Mouse (Mus musculus) heart, postnatal 0 days (tissue): ENCODE results near the gene Serping1. TPM values are rescaled to one million over a fixed set of nuclear protein-coding genes. Genes with fewer than 3 reads are reported as not detected.
"Not testable (repeated sequence)": the region's sequence is repeated elsewhere in the genome, so short reads cannot be mapped to it uniquely, and the experiment has no call there.

Experiments used
- ATAC-seq: fragments of 200-750 bp; cut with Nextera tagmentation; 2 replicates; pipeline ENCODE4 v1.8.0; 2017; ENCODE audit warnings: low read depth, moderate number of reproducible peaks, moderate library complexity; ENCODE audit not compliant: insufficient read depth
- DNase-seq: peaks from one replicate; pipeline ENCODE4 v3.0.0-alpha.2; 2016; ENCODE audit warnings: low spot score
- H3K27ac ChIP-seq: fragments of 300-500 bp; sonication (generic); 2 replicates; pipeline ENCODE4 v1.5.1; 2014; ENCODE audit warnings: low read depth, mild to moderate bottlenecking
- H3K27me3 ChIP-seq: fragments of 300-500 bp; sonication (generic); 2 replicates; pipeline ENCODE4 v1.6.1; 2014; ENCODE audit warnings: low read length, mixed read lengths; ENCODE audit not compliant: control insufficient read depth, insufficient read depth
- H3K36me3 ChIP-seq: fragments of 300-500 bp; sonication (generic); replicated peaks from 2 replicates; pipeline ENCODE4 v1.6.1; 2014; ENCODE audit warnings: low read length, mixed read lengths; ENCODE audit not compliant: control insufficient read depth, insufficient read depth
- H3K4me1 ChIP-seq: fragments of 300-500 bp; sonication (generic); 2 replicates; pipeline ENCODE4 v1.6.1; 2014; ENCODE audit warnings: antibody characterized with exemption; ENCODE audit not compliant: control insufficient read depth, insufficient read depth
- H3K4me2 ChIP-seq: fragments of 300-500 bp; sonication (generic); 2 replicates; pipeline ENCODE4 v1.6.1; 2014; ENCODE audit warnings: low read depth, mild to moderate bottlenecking, low read length, moderate library complexity
- H3K4me3 ChIP-seq: fragments of 300-500 bp; sonication (generic); 2 replicates; pipeline ENCODE4 v1.5.1; 2014; ENCODE audit warnings: low read depth, low read length
- H3K9ac ChIP-seq: fragments of 300-500 bp; sonication (generic); replicated peaks from 2 replicates; pipeline ENCODE4 v1.6.1; 2014; ENCODE audit warnings: low read depth, low read length, mixed read lengths
- H3K9me3 ChIP-seq: fragments of 300-500 bp; sonication (generic); replicated peaks from 2 replicates; pipeline ENCODE4 v1.6.1; 2016; ENCODE audit warnings: low read length; ENCODE audit not compliant: control insufficient read depth
- CTCF ChIP-seq: IDR thresholded peaks from 2 replicates; pipeline ENCODE4 v1.5.1; 2016; ENCODE audit warnings: antibody characterized with exemption, control low read depth, low read depth
- EP300 ChIP-seq: IDR thresholded peaks from 2 replicates; pipeline ENCODE4 v1.6.1; 2016; ENCODE audit warnings: antibody characterized with exemption, low read depth
- WGBS: fragments of 180-500 bp; shearing (Covaris S2); extraction: QIAGEN DNeasy Blood & Tissue Kit; methylation state at CpG from one replicate; pipeline ENCODE4 v1.1.7; 2014; 5-methylcytosine and 5-hydroxymethylcytosine counted together
- polyA plus RNA-seq: library from polyadenylated mRNA; unstranded; fragments of >200 nt; fragmentation: Nextera tagmentation; extraction: Ambion mirVana; gene quantifications from 2 replicates; pipeline ENCODE4 v1.2.1, GENCODE M21; 2015
- total RNA-seq: library from RNA; depleted of rRNA; stranded (reverse); fragments of >200 nt; gene quantifications from 2 replicates; pipeline ENCODE4 v1.2.3, GENCODE M21; 2014; ENCODE audit warnings: low replicate concordance

The Serping1 gene
- total and polyA plus RNA-seq, 2 experiments from 2014 or later, result 31.2 to 37.1 TPM

DNA sequence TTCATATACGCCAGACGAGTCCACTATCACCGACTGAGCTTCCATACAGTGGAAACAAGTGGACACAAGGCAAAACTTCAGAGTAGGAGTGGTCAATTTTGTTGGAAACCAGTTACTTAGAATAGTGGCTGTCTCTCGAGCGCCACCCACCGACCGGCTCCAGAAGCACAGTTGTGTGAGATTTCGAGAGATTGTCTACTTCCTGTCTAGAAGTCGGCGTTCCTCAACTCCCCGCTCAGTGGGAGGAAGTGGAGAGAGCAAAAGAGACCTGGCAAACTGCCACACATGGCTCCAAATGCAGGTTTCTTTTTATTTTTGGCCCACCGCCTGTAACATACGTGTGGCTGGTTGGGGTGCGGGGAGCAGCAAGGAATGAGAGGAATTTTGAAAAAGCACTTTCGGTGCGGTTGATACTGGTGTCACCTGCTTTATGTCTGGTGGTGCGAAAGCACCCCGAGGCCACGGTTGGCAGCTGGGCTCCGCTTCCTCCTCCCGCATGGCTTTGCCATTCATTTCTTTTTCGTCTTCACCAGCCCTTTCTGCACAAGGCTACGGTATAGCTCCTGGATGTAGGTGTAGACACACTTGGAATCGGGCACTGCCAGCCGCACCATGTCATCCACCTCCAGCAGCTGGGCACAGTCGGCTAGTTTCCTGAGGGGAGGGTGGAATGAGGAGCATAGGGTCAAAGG, 35.8 kb upstream of the Serping1 start:
- H3K9me3 ChIP-seq, result no peaks in the 10 kb centered on the region
- DNase-seq, result peak; percentile 91
- H3K9ac ChIP-seq, result peak overlapping the region; percentile 16; the same call in 1 of the 2 replicates
- H3K27me3 ChIP-seq, result no peaks in the 10 kb centered on the region
- peaks cover 5% of the 10 kb centered on the region; the same call in 1 of the 2 replicates for H3K4me1 ChIP-seq
- 0 out of 2 replicates have a peak, but pooled peaks cover 5% of the 10 kb centered on the region for H3K36me3 ChIP-seq
- no peak for TF ChIP-seq EP300
- TF ChIP-seq CTCF, result peak; percentile 81
- peak overlapping the region; percentile 41 for H3K4me3 ChIP-seq
- peak overlapping the region; percentile 56 for H3K27ac ChIP-seq
- 14% methylated on average over 26 of the region's 26 CpGs for WGBS
- peak; percentile 80 for ATAC-seq
- peak overlapping the region; percentile 62 for H3K4me2 ChIP-seq

GRCm38 (mm10) chr2:84810526-84810885, 35.3 kb upstream of the Serping1 start:
- WGBS, result 59% methylated on average over 6 of the region's 6 CpGs
- DNase-seq (no peak), ATAC-seq (peak; percentile 18)
- peak overlapping the region; percentile 56 for H3K27ac ChIP-seq
- no peak overlapping the region; the same call in 1 of the 2 replicates for H3K4me3 ChIP-seq
- H3K4me1 ChIP-seq, result peaks cover 5% of the 10 kb centered on the region; the same call in 1 of the 2 replicates
- no peaks in the 10 kb centered on the region for H3K9me3 ChIP-seq
- peak overlapping the region; percentile 62 for H3K4me2 ChIP-seq
- H3K36me3 ChIP-seq, result 0 out of 2 replicates have a peak, but pooled peaks cover 5% of the 10 kb centered on the region
- no peaks in the 10 kb centered on the region for H3K27me3 ChIP-seq
- peak overlapping the region; percentile 16; the same call in 1 of the 2 replicates for H3K9ac ChIP-seq
- TF ChIP-seq CTCF, result no peak
- TF ChIP-seq EP300, result no peak

DNA sequence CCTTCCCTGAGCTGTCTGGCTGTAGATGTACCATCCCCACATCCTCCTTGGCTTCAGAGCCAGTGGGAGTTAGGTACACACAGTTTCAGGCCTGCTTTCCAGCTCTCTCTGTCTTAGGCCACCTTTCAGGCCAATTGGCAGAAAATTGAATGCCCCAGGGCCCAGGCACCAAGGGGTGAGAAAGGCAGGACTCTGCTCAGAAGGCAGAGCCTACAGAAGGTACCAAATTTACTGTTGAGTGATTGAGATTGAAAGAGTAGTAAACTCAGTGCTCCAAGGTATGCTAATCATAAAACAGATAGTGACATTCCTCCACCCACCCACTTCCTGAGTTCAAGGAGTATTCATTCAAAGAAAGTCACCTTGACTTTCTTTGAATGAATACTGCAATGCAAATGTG, 34.1 kb upstream of the Serping1 start:
- 0 out of 2 replicates have a peak, but pooled peaks cover 10% of the 10 kb centered on the region for H3K36me3 ChIP-seq
- TF ChIP-seq EP300, result no peak
- TF ChIP-seq CTCF, result no peak

GRCm38 (mm10) chr2:84806546-84806945, 31.3 kb upstream of the Serping1 start:
- H3K4me2 ChIP-seq, result no peak overlapping the region
- WGBS, result 50% methylated on average over 5 of the region's 5 CpGs
- ATAC-seq (no peak), DNase-seq (no peak)
- H3K36me3 ChIP-seq, result 0 out of 2 replicates have a peak, but pooled peaks cover 16% of the 10 kb centered on the region
- no peak for TF ChIP-seq CTCF
- no peak for TF ChIP-seq EP300
- no peak overlapping the region for H3K4me3 ChIP-seq
- H3K9me3 ChIP-seq, result no peaks in the 10 kb centered on the region
- peaks cover 5% of the 10 kb centered on the region; the same call in 1 of the 2 replicates for H3K4me1 ChIP-seq
- H3K27me3 ChIP-seq, result no peaks in the 10 kb centered on the region
- H3K27ac ChIP-seq, result no peak overlapping the region
- no peak overlapping the region for H3K9ac ChIP-seq

More for the DNA sequence above, 34.1 kb upstream of the Serping1 start:
- DNase-seq, result no peak
- Histone ChIP-seq H3K9ac (no peak overlapping the region), H3K27ac (no peak overlapping the region), H3K4me2 (no peak overlapping the region), H3K9me3 (no peaks in the 10 kb centered on the region), H3K4me1 (peaks cover 5% of the 10 kb centered on the region; the same call in 1 of the 2 replicates), H3K4me3 (no peak overlapping the region), H3K27me3 (no peaks in the 10 kb centered on the region)
- ATAC-seq, result no peak

DNA sequence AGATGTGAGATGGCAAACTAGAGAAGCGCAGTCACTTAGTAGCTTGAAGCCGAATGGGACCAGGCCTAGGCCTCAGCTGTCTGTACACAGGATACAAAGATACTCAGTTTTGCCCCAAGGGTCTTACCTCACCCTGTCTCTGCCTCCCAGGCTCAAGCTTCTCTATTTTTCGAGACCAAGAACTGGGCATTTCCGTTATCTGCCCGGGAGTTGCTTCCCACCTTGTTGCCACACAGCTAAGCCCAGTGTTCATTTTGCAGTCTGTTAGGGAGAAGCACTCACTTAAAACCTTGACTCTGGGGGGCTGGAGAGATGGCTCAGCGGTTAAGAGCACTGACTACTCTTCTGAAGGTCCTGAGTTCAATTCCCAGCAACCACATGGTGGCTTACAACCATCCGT, 28.7 kb upstream of the Serping1 start:
- H3K4me2 ChIP-seq, result no peak overlapping the region
- no peaks in the 10 kb centered on the region for H3K9me3 ChIP-seq
- ATAC-seq (no peak), DNase-seq (no peak)
- no peak for TF ChIP-seq CTCF
- TF ChIP-seq EP300, result no peak
- 90% methylated on average over 7 of the region's 7 CpGs for whole genome bisulfite sequencing
- 0 out of 2 replicates have a peak, but pooled peaks cover 16% of the 10 kb centered on the region for H3K36me3 ChIP-seq
- H3K4me1 ChIP-seq, result no peaks in the 10 kb centered on the region
- H3K27me3 ChIP-seq, result no peaks in the 10 kb centered on the region
- no peak overlapping the region for H3K9ac ChIP-seq
- no peak overlapping the region for H3K27ac ChIP-seq
- no peak overlapping the region for H3K4me3 ChIP-seq

DNA sequence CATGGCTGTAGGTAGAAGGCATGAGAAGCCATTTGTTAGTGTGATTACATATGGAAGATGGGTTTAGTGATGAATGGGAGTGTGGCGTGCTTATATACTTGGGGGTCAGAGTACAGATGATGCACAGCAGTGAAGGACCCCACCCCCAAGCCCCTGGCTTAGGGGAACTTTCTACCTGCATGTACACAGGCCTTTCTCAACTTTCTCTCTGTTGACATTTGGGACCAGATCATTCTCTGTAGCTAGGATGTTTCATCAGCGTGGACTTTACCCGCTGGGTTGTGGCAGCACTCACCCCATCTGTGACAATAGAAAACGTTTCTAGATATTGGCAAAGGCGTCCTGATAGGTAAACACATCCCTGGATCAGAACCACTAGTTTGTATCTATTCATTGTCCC, 26.0 kb upstream of the Serping1 start:
- H3K9me3 ChIP-seq, H3K27me3 ChIP-seq, H3K27ac ChIP-seq, H3K4me1 ChIP-seq, DNase-seq, ATAC-seq, H3K4me3 ChIP-seq, H3K4me2 ChIP-seq, H3K9ac ChIP-seq: not testable (repeated sequence)
- WGBS, result 76% methylated on average over 5 of the region's 5 CpGs
- H3K36me3 ChIP-seq, result 0 out of 2 replicates have a peak, but pooled peaks cover 10% of the 10 kb centered on the region
